Mouse (Mus musculus) C2C12 (cell line): ENCODE measurements around the gene Cnnm2.

ENCODE experiments used
- CEBPB ChIP-seq: IDR thresholded peaks from one replicate; pipeline ENCODE4 v1.6.1; 2011; ENCODE audit warnings: low read depth, mild to moderate bottlenecking, control low read depth, moderate library complexity
- CTCF ChIP-seq: IDR thresholded peaks from one replicate; pipeline ENCODE4 v1.5.1; 2011; ENCODE audit not compliant: control insufficient read depth, insufficient read depth, insufficient read length
- USF1 ChIP-seq: IDR thresholded peaks from one replicate; pipeline ENCODE4 v1.6.1; 2011; ENCODE audit warnings: low read depth, mild to moderate bottlenecking, control low read depth, moderate library complexity

GRCm38 (mm10) chr19:46862556-46862955 lies 101.2 kb downstream of the Cnnm2 start:
- TF ChIP-seq CTCF: no peak
- no peak for TF ChIP-seq USF1
- TF ChIP-seq CEBPB: no peak
